Mouse (Mus musculus): ENCODE data around the gene Cyp2c69. TPM values are rescaled to one million over a fixed set of nuclear protein-coding genes. Genes with fewer than 3 reads are reported as not detected.
"Not testable (repeated sequence)": the region's sequence is repeated elsewhere in the genome, so short reads cannot be mapped to it uniquely, and the experiment has no call there.

Gene Cyp2c69
- not detected for total RNA-seq (2021)
- long read RNA-seq, experiment 1: 0 reads
- long read RNA-seq, experiment 2: 0 reads

- DNase-seq; intact Hi-C loops (cut with DNase I): not testable (repeated sequence)
Measured at GRCm38 (mm10) chr19:39886699-39887098, at the start of gene Cyp2c69. Cyp2c69 (minus strand) TSS chr19:39886799.

- intact Hi-C loops (cut with DNase I): no loop called here
- DNase-seq: no peak
Measured at GRCm38 (mm10) chr19:39935396-39935795, 48.8 kb upstream of the Cyp2c69 start.

DNA sequence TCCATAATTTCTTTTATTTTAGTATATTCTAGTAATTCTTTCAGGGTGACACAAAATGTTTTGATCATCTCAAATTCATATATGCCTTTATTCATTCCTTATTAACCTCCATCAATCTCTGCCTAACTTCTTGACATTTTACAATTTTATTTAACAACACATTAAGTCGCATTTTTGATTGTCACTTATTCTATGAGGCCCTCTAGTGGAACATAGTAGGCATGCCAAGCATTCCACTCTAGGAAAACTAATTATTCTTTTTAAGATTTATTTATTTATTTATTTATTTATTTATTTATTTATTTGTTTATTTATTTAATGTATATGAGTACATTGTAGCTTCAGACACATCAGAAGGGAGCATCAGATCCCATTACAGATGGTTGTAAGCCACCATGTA is 43.4 kb upstream of the Cyp2c69 start:
- intact Hi-C loops (cut with DNase I): no loop called here
- DNase-seq: no peak

- no peak for DNase-seq
- intact Hi-C loops (cut with DNase I): no loop called here
Measured at GRCm38 (mm10) chr19:39901656-39902055, 15.1 kb upstream of the Cyp2c69 start.

GRCm38 (mm10) chr19:39890079-39890478 is 3.5 kb upstream of the Cyp2c69 start:
- DNase-seq; intact Hi-C loops (cut with DNase I): not testable (repeated sequence)

- no peak for DNase-seq
- intact Hi-C loops (cut with DNase I): no loop called here
Measured at GRCm38 (mm10) chr19:39866133-39866532, 20.5 kb downstream of the Cyp2c69 start.

- intact Hi-C loops (cut with DNase I); DNase-seq: not testable (repeated sequence)
Measured at GRCm38 (mm10) chr19:39820931-39821330, 65.7 kb downstream of the Cyp2c69 start.

DNA sequence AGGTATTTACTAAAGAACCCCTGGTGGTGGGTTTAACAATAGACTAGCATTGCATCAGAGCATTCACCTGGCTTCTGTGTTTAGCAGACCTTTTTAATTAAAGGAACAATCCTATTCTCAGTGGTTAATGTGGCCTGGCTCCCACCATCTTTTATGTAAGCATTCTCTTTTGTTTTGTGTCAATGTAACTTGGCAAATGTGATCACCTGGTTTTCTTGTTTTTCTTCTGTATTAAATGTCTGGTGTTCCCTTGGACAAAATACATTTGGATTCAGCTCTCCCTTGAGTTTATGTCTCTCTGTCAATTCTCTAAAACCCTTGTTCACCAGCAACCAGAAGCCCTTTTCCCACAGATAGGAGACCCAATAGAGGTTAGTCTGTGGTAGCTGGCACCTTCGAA is 70.2 kb downstream of the Cyp2c69 start:
- intact Hi-C loops (cut with DNase I); DNase-seq: not testable (repeated sequence)

GRCm38 (mm10) chr19:39815991-39816390 is 70.6 kb downstream of the Cyp2c69 start:
- intact Hi-C loops (cut with DNase I): not testable (repeated sequence)

GRCm38 (mm10) chr19:39812714-39813113 is 73.9 kb downstream of the Cyp2c69 start, which contains the start of gene Cyp2c40:
Cyp2c40 (minus strand) TSS chr19:39812814.
- DNase-seq; intact Hi-C loops (cut with DNase I): not testable (repeated sequence)

More at GRCm38 (mm10) chr19:39815991-39816390, 70.6 kb downstream of the Cyp2c69 start:
- not testable (repeated sequence) for DNase-seq

Other genes with a start within 250 kb of the Cyp2c69 start
- not detected for gene Cyp2c67, start 237.7 kb downstream of the Cyp2c69 start, total RNA-seq (2021)
- not detected for gene Cyp2c68, start 145.7 kb downstream of the Cyp2c69 start, total RNA-seq (2021)
- gene Cyp2c40, start 74.0 kb downstream of the Cyp2c69 start, total RNA-seq (2021): not detected
- not detected for gene Cyp2c37, start 105.6 kb upstream of the Cyp2c69 start, total RNA-seq (2021)
- gene Cyp2c54, start 187.0 kb upstream of the Cyp2c69 start, total RNA-seq (2021): not detected
- not detected for gene Cyp2c50, start 202.9 kb upstream of the Cyp2c69 start, total RNA-seq (2021)

Data from gastrocnemius, postnatal 36 days (tissue).